Mouse (Mus musculus) embryonic facial prominence, embryonic 13.5 days (tissue): Measurements from ENCODE around the gene Mgat5. TPM values are rescaled to one million over a fixed set of nuclear protein-coding genes. Genes with fewer than 3 reads are reported as not detected.

ENCODE experiments used
- ATAC-seq: fragments of 200-750 bp; cut with Nextera tagmentation; 2 replicates; pipeline ENCODE4 v1.8.0; 2017; ENCODE audit warnings: low read depth; ENCODE audit not compliant: insufficient number of reproducible peaks, insufficient read depth, low FRiP score, low TSS enrichment
- H3K27ac ChIP-seq: fragments of 300-500 bp; sonication (generic); 2 replicates; pipeline ENCODE4 v1.5.1; 2015; ENCODE audit warnings: moderate library complexity, mild to moderate bottlenecking, inconsistent platforms
- H3K27me3 ChIP-seq: fragments of 300-500 bp; sonication (generic); 2 replicates; pipeline ENCODE4 v1.6.1; 2015; ENCODE audit warnings: mild to moderate bottlenecking, inconsistent platforms
- H3K36me3 ChIP-seq: fragments of 300-500 bp; sonication (generic); 2 replicates; pipeline ENCODE4 v1.6.1; 2015; ENCODE audit warnings: mild to moderate bottlenecking, inconsistent platforms
- H3K4me1 ChIP-seq: fragments of 300-500 bp; sonication (generic); 2 replicates; pipeline ENCODE4 v1.6.1; 2015; ENCODE audit warnings: inconsistent platforms
- H3K4me2 ChIP-seq: fragments of 300-500 bp; sonication (generic); 2 replicates; pipeline ENCODE4 v1.6.1; 2015; ENCODE audit warnings: moderate library complexity, mild to moderate bottlenecking, inconsistent platforms
- H3K4me3 ChIP-seq: fragments of 300-500 bp; sonication (generic); 2 replicates; pipeline ENCODE4 v1.5.1; 2015; ENCODE audit warnings: mild to moderate bottlenecking, inconsistent platforms
- H3K9ac ChIP-seq: fragments of 300-500 bp; sonication (generic); 2 replicates; pipeline ENCODE4 v1.6.1; 2015; ENCODE audit warnings: mild to moderate bottlenecking, inconsistent platforms
- H3K9me3 ChIP-seq: fragments of 300-500 bp; sonication (generic); 2 replicates; pipeline ENCODE4 v1.6.1; 2016; ENCODE audit warnings: inconsistent platforms
- WGBS: fragments of 180-500 bp; shearing (Covaris S2); methylation state at CpG from one replicate; pipeline ENCODE4 v1.1.7; 2015; ENCODE audit warnings: mixed read lengths; 5-methylcytosine and 5-hydroxymethylcytosine counted together
- polyA plus RNA-seq: library from polyadenylated mRNA; unstranded; fragments of >200 nt; fragmentation: Nextera tagmentation; extraction: Ambion mirVana; gene quantifications from 2 replicates; pipeline ENCODE4 v1.2.1, GENCODE M21; 2015

Gene Mgat5
- polyA plus RNA-seq, 1 experiment from 2014 or later: 7.0 TPM

DNA sequence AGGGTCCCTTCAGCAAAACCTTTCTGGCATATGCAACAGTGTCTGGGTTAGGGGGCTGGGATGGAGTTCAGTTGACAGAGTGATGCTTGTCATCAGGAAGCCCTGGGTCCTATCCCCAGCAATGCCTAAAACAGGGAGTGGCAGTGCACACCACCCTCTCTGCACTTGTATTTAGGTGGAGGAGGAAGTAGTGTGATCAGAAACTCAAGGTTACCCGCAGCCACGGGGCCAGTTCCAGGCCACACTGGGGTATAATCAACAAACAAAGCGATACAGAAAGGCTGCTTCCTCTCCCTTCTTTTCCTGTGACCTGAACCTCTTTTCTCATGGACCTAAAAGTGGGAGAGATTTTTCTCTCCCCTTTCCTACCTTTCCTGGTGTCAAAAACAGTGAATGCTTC is 116.8 kb downstream of the Mgat5 start:
- Histone ChIP-seq H3K4me3 (no peak overlapping the region), H3K4me2 (no peak overlapping the region)

DNA sequence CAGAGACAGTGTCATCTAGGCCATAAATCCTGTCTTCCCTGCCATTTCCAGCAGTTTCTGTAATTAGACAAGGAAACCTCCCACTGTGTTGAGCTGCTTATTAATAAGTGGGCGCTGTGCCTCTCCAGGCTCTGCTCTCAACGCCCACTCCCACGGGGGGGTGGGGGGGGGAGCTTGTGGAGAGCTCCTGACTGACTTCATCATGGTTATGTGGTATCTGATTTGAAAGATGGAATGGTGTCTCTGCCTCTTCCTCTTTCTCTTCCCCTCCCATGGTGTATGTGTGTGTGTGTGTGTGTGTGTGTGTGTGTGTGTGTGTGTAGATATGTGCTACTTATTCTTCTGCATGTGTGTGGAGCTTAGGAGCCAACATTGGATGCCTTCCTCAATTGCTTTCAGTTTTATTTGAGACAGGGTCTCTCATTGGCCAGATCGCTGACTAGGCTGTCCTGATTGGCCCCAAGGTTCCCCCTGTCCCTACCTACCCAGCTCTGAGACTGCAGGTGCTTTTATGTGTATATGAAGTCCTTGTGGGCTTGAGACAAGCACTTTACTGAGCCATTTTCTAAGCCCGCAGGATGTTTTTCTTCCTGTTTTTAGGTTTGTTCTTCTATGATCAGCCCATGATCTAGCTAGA is 117.5 kb downstream of the Mgat5 start:
- H3K4me2 ChIP-seq: no peak overlapping the region
- peaks cover 24% of the 10 kb centered on the region for H3K36me3 ChIP-seq
- no peak overlapping the region for H3K27ac ChIP-seq
- ATAC-seq: no peak
- no peak overlapping the region for H3K9ac ChIP-seq
- H3K27me3 ChIP-seq: no peaks in the 10 kb centered on the region
- 81% methylated on average over 5 of the region's 5 CpGs for WGBS
- H3K4me1 ChIP-seq: peaks cover 15% of the 10 kb centered on the region
- no peaks in the 10 kb centered on the region for H3K9me3 ChIP-seq
- H3K4me3 ChIP-seq: no peak overlapping the region

More for the DNA sequence above, 116.8 kb downstream of the Mgat5 start:
- no peak for ATAC-seq
- Histone ChIP-seq H3K4me1 (peaks cover 19% of the 10 kb centered on the region; the same call in 1 of the 2 replicates), H3K27me3 (no peaks in the 10 kb centered on the region), H3K9me3 (no peaks in the 10 kb centered on the region), H3K27ac (no peak overlapping the region), H3K9ac (no peak overlapping the region), H3K36me3 (peaks cover 24% of the 10 kb centered on the region)
- 65% methylated on average over 3 of the region's 3 CpGs for WGBS

DNA sequence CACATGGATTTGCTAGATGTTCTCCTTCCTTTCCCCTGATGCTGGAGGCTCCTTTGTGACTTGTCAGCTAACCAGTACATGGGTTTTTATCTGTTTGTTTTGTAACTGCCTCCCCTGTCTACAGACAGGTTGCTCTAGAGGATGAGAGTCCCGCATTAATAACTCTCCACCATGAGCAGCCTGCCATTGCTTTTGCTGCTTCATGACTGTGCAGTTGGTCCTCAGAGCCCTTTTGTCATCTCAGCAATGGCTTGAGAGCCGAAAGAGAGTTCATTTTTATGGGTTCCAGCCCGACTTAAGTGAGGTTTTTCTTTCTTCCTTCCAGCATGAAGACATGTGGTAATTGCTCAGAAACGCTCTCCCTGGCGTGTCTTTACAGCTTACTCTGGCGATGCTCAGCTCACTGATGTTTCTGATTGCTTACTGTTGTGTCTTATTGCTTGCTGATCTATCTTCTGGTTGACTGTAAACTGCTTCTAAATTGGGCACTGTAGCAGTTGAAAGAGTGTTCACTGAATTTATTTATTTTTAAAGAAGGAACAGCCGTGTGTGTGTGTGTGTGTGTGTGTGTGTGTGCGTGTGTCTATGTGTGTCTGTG is 120.9 kb downstream of the Mgat5 start:
- no peak overlapping the region for H3K9ac ChIP-seq
- 68% methylated on average over 8 of the region's 8 CpGs for WGBS
- H3K27ac ChIP-seq: no peak overlapping the region
- no peaks in the 10 kb centered on the region for H3K27me3 ChIP-seq
- peaks cover 11% of the 10 kb centered on the region; the same call in 1 of the 2 replicates for H3K4me1 ChIP-seq
- ATAC-seq: no peak
- H3K4me2 ChIP-seq: no peak overlapping the region
- H3K36me3 ChIP-seq: peaks cover 23% of the 10 kb centered on the region
- H3K4me3 ChIP-seq: no peak overlapping the region
- no peaks in the 10 kb centered on the region for H3K9me3 ChIP-seq

DNA sequence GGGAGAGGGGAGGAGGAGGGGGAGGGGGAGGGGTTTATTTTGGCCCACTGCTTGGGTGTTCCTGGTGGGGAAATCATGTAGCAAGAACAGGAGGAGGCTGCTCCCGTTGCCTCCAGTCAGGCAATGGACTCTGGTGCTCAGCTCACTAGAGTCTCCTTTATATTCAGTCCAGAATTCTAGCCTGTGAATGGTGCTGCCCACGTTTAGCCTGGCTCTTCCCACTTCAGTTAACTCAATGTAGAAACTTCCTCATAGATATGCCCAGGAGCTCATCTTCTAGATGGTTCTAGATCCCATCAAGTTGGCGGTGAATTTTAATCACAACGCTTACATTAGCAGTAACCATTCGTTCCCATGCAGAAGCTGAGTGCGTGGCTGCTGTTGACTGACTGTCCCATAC is 123.0 kb downstream of the Mgat5 start:
- Histone ChIP-seq H3K4me3 (no peak overlapping the region), H3K27ac (no peak overlapping the region), H3K9me3 (no peaks in the 10 kb centered on the region), H3K4me1 (peaks cover 7% of the 10 kb centered on the region; the same call in 1 of the 2 replicates), H3K9ac (no peak overlapping the region), H3K36me3 (peaks cover 13% of the 10 kb centered on the region), H3K4me2 (no peak overlapping the region), H3K27me3 (no peaks in the 10 kb centered on the region)
- no peak for ATAC-seq
- WGBS: 75% methylated on average over 6 of the region's 6 CpGs

DNA sequence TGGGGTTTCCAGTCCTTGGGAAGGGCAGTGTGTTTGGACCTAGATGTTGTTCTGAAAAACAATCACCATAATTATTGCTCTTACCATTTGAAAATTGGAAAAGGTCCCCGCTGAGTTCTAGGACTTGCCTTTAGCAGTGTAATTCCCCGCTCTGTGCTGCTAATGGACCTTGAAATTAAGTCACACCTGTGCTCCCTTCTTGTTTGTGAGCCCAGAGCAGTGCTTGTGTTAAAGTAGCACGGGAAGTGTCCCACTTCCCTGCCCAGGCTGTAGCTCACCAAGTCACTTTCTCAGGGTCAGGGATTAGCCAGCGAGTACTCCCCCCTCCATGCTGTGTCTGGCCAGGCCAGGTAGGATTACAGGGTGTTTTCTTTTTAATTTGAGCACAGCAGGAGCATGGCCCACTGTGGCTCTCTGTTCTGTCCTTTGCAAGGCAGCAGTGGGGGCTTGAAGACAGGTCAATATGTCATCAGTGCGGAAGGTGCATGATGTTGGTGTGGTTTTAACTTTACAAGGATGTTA is 123.6 kb downstream of the Mgat5 start:
- WGBS: 37% methylated on average over 5 of the region's 5 CpGs
- Histone ChIP-seq H3K27me3 (no peaks in the 10 kb centered on the region), H3K9me3 (no peaks in the 10 kb centered on the region), H3K4me3 (no peak overlapping the region), H3K4me2 (no peak overlapping the region), H3K4me1 (peaks cover 7% of the 10 kb centered on the region; the same call in 1 of the 2 replicates), H3K9ac (no peak overlapping the region), H3K27ac (no peak overlapping the region), H3K36me3 (peaks cover 11% of the 10 kb centered on the region)
- no peak for ATAC-seq

DNA sequence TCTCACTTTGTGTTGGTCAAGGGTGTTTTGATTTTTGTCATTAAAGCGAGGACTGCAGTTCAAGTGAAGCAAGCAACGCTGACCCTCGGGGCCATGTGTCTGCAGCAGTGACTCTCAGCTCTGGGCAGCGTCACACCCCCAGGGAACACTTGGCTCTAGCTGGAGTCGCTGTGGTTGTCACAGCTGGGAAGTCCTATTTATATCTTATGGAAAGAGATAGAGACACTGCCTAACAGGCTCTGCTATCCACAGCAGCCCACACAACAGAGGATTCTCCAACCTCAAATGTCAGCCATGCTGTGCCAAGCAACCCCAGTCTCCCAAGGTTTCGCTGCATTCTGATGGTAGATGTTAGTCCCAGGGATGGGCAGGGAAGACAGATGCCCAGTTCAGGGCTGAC is 125.0 kb downstream of the Mgat5 start:
- peaks cover 7% of the 10 kb centered on the region; the same call in 1 of the 2 replicates for H3K4me1 ChIP-seq
- no peak overlapping the region for H3K4me2 ChIP-seq
- no peak overlapping the region for H3K4me3 ChIP-seq
- H3K36me3 ChIP-seq: no peaks in the 10 kb centered on the region
- 78% methylated on average over 6 of the region's 6 CpGs for WGBS
- no peak overlapping the region for H3K9ac ChIP-seq
- H3K27ac ChIP-seq: no peak overlapping the region
- ATAC-seq: no peak
- no peaks in the 10 kb centered on the region for H3K27me3 ChIP-seq
- no peaks in the 10 kb centered on the region for H3K9me3 ChIP-seq

DNA sequence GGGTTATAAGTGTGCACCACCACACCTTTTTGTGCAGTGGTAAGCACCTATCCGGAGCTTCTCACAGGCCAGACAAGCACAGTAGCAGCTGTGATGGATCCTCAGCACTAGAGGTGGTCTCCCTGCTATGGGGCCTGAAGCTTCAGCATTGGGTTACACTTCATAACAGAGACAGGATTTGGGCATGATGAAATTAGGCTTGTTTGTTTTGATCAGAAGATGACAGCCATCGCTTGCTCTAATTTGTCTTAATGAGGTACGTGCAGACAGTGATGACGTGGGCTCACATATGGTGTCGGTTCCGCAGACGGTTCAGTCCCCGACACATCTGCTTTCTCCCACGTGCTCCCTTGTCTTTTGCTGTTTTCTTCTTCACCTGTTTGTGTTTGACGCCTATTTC is 132.9 kb downstream of the Mgat5 start:
- H3K9ac ChIP-seq: no peak overlapping the region
- 64% methylated on average over 10 of the region's 10 CpGs for WGBS
- H3K9me3 ChIP-seq: no peaks in the 10 kb centered on the region
- H3K4me2 ChIP-seq: no peak overlapping the region
- H3K4me3 ChIP-seq: no peak overlapping the region
- no peak for ATAC-seq
- no peak overlapping the region for H3K27ac ChIP-seq
- H3K27me3 ChIP-seq: no peaks in the 10 kb centered on the region
- H3K4me1 ChIP-seq: peaks cover 8% of the 10 kb centered on the region; the same call in 1 of the 2 replicates
- no peaks in the 10 kb centered on the region for H3K36me3 ChIP-seq

DNA sequence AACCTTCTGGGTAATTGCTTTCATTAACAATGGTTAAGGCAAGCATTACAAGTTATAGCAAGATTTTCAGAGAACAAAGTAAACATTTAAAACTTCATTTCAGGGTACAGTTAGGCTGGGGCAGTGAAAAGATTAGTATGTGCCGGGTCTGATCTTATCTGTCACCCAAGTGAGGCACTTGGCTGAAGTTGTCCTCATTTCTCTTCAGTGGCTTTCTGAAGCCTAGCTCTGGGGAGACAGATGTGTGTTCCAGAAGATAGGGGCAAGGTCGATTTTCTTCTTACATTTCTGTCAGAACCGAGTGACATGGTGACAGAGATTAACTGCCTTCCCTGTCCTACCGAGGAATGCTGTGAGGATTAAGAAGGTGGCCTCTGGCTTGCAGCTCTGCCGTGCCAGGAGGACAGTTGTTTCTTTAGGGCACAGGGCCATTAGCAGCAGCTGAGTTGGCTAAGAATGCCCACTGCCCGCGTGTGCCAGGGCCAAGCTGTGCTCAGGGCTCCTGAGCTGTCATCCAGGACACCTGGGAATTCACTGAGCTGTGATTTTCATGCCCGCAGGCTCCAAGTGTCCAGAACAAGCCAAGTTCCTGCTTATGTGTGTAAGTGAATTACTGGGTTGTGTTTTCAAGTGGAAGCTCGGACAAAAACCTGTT is 134.1 kb downstream of the Mgat5 start:
- H3K9me3 ChIP-seq: no peaks in the 10 kb centered on the region

DNA sequence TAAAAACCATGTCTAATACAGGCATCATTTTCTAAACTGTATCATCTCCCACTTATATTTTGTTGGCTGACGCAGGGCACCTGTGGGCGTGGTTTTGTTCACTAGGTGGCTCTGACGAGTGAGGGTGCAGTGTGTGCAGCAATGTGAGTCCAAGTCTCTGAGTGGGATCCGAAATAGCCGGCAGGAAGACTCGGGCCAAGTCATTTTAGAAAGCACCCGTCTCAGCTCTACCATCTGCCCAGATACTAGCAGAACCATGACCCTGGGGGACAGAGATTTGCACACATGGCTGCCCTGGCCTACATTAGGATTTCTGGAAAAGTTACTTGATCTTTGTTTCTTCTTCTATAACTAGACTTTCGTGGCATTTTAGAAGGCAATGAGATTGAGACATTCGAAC is 135.5 kb downstream of the Mgat5 start:
- 90% methylated on average over 9 of the region's 9 CpGs for WGBS

More for the DNA sequence above, 134.1 kb downstream of the Mgat5 start:
- WGBS: 56% methylated on average over 9 of the region's 9 CpGs
- Histone ChIP-seq H3K27ac (no peak overlapping the region), H3K4me3 (no peak overlapping the region), H3K4me1 (peaks cover 8% of the 10 kb centered on the region; the same call in 1 of the 2 replicates), H3K27me3 (no peaks in the 10 kb centered on the region), H3K36me3 (no peaks in the 10 kb centered on the region), H3K4me2 (no peak overlapping the region), H3K9ac (no peak overlapping the region)
- ATAC-seq: no peak

DNA sequence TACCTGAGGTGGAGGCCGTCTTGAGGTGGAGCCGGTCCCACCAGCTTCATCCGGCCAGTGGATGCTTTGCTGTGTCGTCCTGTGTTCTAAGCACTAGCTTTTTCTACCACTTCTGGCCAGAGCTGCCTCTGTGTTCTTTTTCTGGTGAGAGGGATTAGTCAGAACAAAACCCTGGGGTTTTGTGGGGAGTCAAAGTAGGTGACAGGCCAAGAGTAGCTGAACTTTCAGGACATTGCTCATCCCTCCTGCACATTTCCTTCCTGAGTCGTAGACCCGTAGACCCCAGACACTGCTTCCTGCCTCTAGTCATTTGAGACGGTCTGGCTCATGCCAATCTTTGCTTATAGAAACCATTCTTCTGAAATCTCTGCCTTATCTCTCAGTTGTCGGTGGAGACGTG is 140.1 kb downstream of the Mgat5 start:
- 64% methylated on average over 9 of the region's 9 CpGs for WGBS

More for the DNA sequence above, 135.5 kb downstream of the Mgat5 start:
- no peaks in the 10 kb centered on the region for H3K36me3 ChIP-seq
- H3K4me1 ChIP-seq: peaks cover 16% of the 10 kb centered on the region; the same call in 1 of the 2 replicates
- no peak overlapping the region for H3K4me2 ChIP-seq
- H3K9me3 ChIP-seq: no peaks in the 10 kb centered on the region
- no peak overlapping the region for H3K9ac ChIP-seq
- H3K4me3 ChIP-seq: no peak overlapping the region
- H3K27me3 ChIP-seq: no peaks in the 10 kb centered on the region
- ATAC-seq: no peak
- H3K27ac ChIP-seq: no peak overlapping the region

DNA sequence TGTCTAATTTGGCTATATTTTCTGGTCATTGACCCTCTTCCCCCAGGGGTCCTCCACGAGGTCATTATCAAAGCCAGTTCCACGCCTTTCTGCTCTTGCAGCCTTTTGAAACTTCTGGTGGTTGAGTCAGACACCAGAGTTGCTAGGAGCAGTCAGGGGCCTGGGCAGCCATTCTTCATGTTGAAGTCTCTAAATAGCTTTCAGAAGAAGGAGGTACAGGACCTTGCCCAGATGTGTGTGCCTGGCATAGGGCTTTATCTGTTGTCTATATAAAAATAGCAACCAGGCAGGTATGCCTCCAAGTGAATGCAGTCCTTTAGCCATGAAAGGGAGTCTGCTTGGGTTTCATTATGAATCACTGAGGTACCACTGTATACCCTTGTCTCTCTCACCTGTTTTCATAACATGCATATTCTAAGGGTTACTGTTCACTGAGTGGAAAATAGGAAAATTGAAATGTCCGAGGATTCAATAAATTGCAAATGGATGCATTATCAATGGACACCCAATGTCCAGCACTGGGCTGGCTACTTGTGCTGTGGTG is 141.9 kb downstream of the Mgat5 start:
- WGBS: 74% methylated on average over 3 of the region's 3 CpGs
- ATAC-seq: no peak
- no peak overlapping the region for H3K9ac ChIP-seq
- no peaks in the 10 kb centered on the region for H3K36me3 ChIP-seq
- H3K9me3 ChIP-seq: no peaks in the 10 kb centered on the region
- H3K4me2 ChIP-seq: no peak overlapping the region
- no peak overlapping the region for H3K27ac ChIP-seq
- peaks cover 26% of the 10 kb centered on the region for H3K4me1 ChIP-seq
- H3K4me3 ChIP-seq: no peak overlapping the region
- H3K27me3 ChIP-seq: no peaks in the 10 kb centered on the region

More for the DNA sequence above, 140.1 kb downstream of the Mgat5 start:
- H3K27ac ChIP-seq: no peak overlapping the region
- H3K27me3 ChIP-seq: no peaks in the 10 kb centered on the region
- no peak overlapping the region for H3K9ac ChIP-seq
- no peak for ATAC-seq
- H3K36me3 ChIP-seq: no peaks in the 10 kb centered on the region
- no peaks in the 10 kb centered on the region for H3K9me3 ChIP-seq
- no peak overlapping the region for H3K4me2 ChIP-seq
- H3K4me1 ChIP-seq: peaks cover 26% of the 10 kb centered on the region
- H3K4me3 ChIP-seq: no peak overlapping the region
